In genomic region chr10:80663485-80664196, GRCm38 (mm10) we compare ENCODE assay signal across 8 mouse cellular contexts. TPM values are rescaled to one million over a fixed set of nuclear protein-coding genes. Genes with fewer than 3 reads are reported as not detected.
DNase-seq lines count a peak whose midpoint lies in the region; ATAC-seq and TF ChIP-seq lines count a peak whose summit lies in the region.

No protein-coding gene starts in this region.

- TF ChIP-seq EP300 in MEL (IDR thresholded peaks at IDR 0.05; ENCODE audit: low read depth in 1 of 2, low read length in 2 of 2), result no peak
- TF ChIP-seq EP300 in lung, postnatal 0 days (IDR thresholded peaks at IDR 0.05), result no peak

- no peaks in the 10 kb centered on the region; the same call in 1 of the 2 replicates for H3K79me2 ChIP-seq in MEL (ENCODE audit: control insufficient read depth, insufficient read depth, low read length, poor library complexity)

- H3K4me3 ChIP-seq in kidney, postnatal 0 days (replicated peaks; ENCODE audit: low read depth, low read length), result no peak overlapping the region
- H3K4me3 ChIP-seq in MEL (ENCODE audit: control insufficient read depth in 1 of 2, insufficient read depth in 1 of 2, low read depth in 2 of 2, low read length in 2 of 2), result no peak overlapping the region
- H3K4me3 ChIP-seq in embryonic facial prominence, embryonic 14.5 days (ENCODE audit: low read depth, low read length), result no peak overlapping the region
- no peak overlapping the region for H3K4me3 ChIP-seq in lung, postnatal 0 days (ENCODE audit: low read depth, low read length)

- TF ChIP-seq CTCF in kidney, postnatal 0 days (IDR thresholded peaks at IDR 0.05; ENCODE audit: low read depth), result no peak
- TF ChIP-seq CTCF in MEL (IDR thresholded peaks at IDR 0.05 in 2 of 3, conservative IDR thresholded peaks at IDR 0.05 in 1 of 3; ENCODE audit: control insufficient read depth in 1 of 3, insufficient read depth in 1 of 3, low read depth in 2 of 3, low read length in 3 of 3, poor library complexity in 1 of 3, severe bottlenecking in 1 of 3), result no peak
- no peak for TF ChIP-seq CTCF in lung, postnatal 0 days (IDR thresholded peaks at IDR 0.05)

- 0 out of 2 replicates have a peak overlapping the region, but pooled peaks have one; percentile 27 for H3K9ac ChIP-seq in kidney, postnatal 0 days (ENCODE audit: low read depth, low read length)
- peak overlapping the region; percentile 61 for H3K9ac ChIP-seq in MEL (ENCODE audit: control insufficient read depth, low read depth, low read length, poor library complexity, severe bottlenecking)
- no peak overlapping the region for H3K9ac ChIP-seq in embryonic facial prominence, embryonic 14.5 days (ENCODE audit: low read depth, low read length)
- no peak overlapping the region for H3K9ac ChIP-seq in lung, postnatal 0 days (replicated peaks; ENCODE audit: low read depth)

- WGBS in kidney, postnatal 0 days, result 31% methylated on average over 5 of the region's 5 CpGs
- WGBS in embryonic facial prominence, embryonic 14.5 days, result 46% methylated on average over 5 of the region's 5 CpGs
- WGBS in lung, postnatal 0 days, result 24% methylated on average over 5 of the region's 5 CpGs

- H3K27ac ChIP-seq in kidney, postnatal 0 days, result peak overlapping the region; percentile 93
- H3K27ac ChIP-seq in MEL (ENCODE audit: control insufficient read depth, low read depth, low read length), result peak overlapping the region; percentile 50
- H3K27ac ChIP-seq in embryonic facial prominence, embryonic 14.5 days (replicated peaks; ENCODE audit: low read depth, low read length), result peak overlapping the region; percentile 86
- peak overlapping the region; percentile 94 for H3K27ac ChIP-seq in lung, postnatal 0 days (ENCODE audit: low read length)

- no peak for TF ChIP-seq POLR2A in MEL (IDR thresholded peaks at IDR 0.05; ENCODE audit: control insufficient read depth in 1 of 2, insufficient read depth in 1 of 2, low read depth in 1 of 2, low read length in 2 of 2, poor library complexity in 1 of 2)

- H3K4me2 ChIP-seq in kidney, postnatal 0 days (ENCODE audit: low read length), result no peak overlapping the region
- H3K4me2 ChIP-seq in embryonic facial prominence, embryonic 14.5 days (ENCODE audit: low read depth, low read length), result no peak overlapping the region
- H3K4me2 ChIP-seq in lung, postnatal 0 days (replicated peaks; ENCODE audit: low read depth, low read length), result no peak overlapping the region

- H3K4me1 ChIP-seq in kidney, postnatal 0 days (replicated peaks; ENCODE audit: insufficient read depth, low read length), result peaks cover 42% of the 10 kb centered on the region
- H3K4me1 ChIP-seq in MEL (ENCODE audit: control insufficient read depth in 1 of 2, insufficient read depth in 2 of 2, low read length in 2 of 2), result peaks cover 5 to 26% of the 10 kb centered on the region in 2 experiments
- H3K4me1 ChIP-seq in embryonic facial prominence, embryonic 14.5 days (ENCODE audit: control insufficient read depth, insufficient read depth, low read length), result peaks cover 25% of the 10 kb centered on the region
- H3K4me1 ChIP-seq in lung, postnatal 0 days (ENCODE audit: insufficient read depth, low read depth, low read length), result peaks cover 23% of the 10 kb centered on the region; the same call in 1 of the 2 replicates

- no peak for ATAC-seq in kidney, postnatal 0 days (replicated peaks; ENCODE audit: low FRiP score, low read depth)
- ATAC-seq in embryonic facial prominence, embryonic 14.5 days (ENCODE audit: low read depth), result no peak
- no peak for ATAC-seq in lung, postnatal 0 days

- no peak for DNase-seq in kidney, postnatal 0 days (ENCODE audit: low spot score)
- DNase-seq in kidney, adult 11 months, result no peak
- DNase-seq in MEL (ENCODE audit: low read depth, low spot score), result peak; percentile 62
- DNase-seq in embryonic facial prominence, embryonic 14.5 days (ENCODE audit: low spot score), result peak; percentile 68
- peak; percentile 42 for DNase-seq in lung, postnatal 0 days (ENCODE audit: low spot score)
- DNase-seq in left cerebral cortex, adult 9 months (ENCODE audit: low spot score in 2 of 2), result no peak
- no peak for DNase-seq in right cerebral cortex, postnatal 36 days (ENCODE audit: low spot score in 2 of 2)
- DNase-seq in embryo, embryonic 11 days, result no peak

- TF ChIP-seq RAD21 in MEL (IDR thresholded peaks at IDR 0.05; ENCODE audit: low read depth, low read length), result no peak

- peaks cover 22% of the 10 kb centered on the region for H3K36me3 ChIP-seq in kidney, postnatal 0 days (ENCODE audit: insufficient read depth, low read length)
- H3K36me3 ChIP-seq in MEL (ENCODE audit: control insufficient read depth in 1 of 2, insufficient read depth in 2 of 2, low read length in 2 of 2), result peaks cover 0 to 14% of the 10 kb centered on the region in 2 experiments; a peak in 3 of 4 replicates
- peaks cover 29% of the 10 kb centered on the region for H3K36me3 ChIP-seq in embryonic facial prominence, embryonic 14.5 days (ENCODE audit: control insufficient read depth, insufficient read depth, low read length)
- peaks cover 22% of the 10 kb centered on the region for H3K36me3 ChIP-seq in lung, postnatal 0 days (ENCODE audit: insufficient read depth, low read length)

- no peaks in the 10 kb centered on the region for H3K27me3 ChIP-seq in kidney, postnatal 0 days (ENCODE audit: insufficient read depth, low read length)
- no peaks in the 10 kb centered on the region for H3K27me3 ChIP-seq in MEL (ENCODE audit: control insufficient read depth in 1 of 2, insufficient read depth in 2 of 2, low read length in 2 of 2)
- no peaks in the 10 kb centered on the region for H3K27me3 ChIP-seq in embryonic facial prominence, embryonic 14.5 days (replicated peaks; ENCODE audit: control insufficient read depth, insufficient read depth, low read length)
- no peaks in the 10 kb centered on the region for H3K27me3 ChIP-seq in lung, postnatal 0 days (replicated peaks; ENCODE audit: insufficient read depth, low read length)

- H3K9me3 ChIP-seq in kidney, postnatal 0 days (replicated peaks; ENCODE audit: low read length), result no peaks in the 10 kb centered on the region
- no peaks in the 10 kb centered on the region for H3K9me3 ChIP-seq in MEL (replicated peaks; ENCODE audit: insufficient read depth, low read length)
- H3K9me3 ChIP-seq in embryonic facial prominence, embryonic 14.5 days (ENCODE audit: control insufficient read depth, low read length), result no peaks in the 10 kb centered on the region
- no peaks in the 10 kb centered on the region for H3K9me3 ChIP-seq in lung, postnatal 0 days (ENCODE audit: low read length)

TF ChIP-seq in MEL, 35 proteins besides CTCF, POLR2A, EP300 and RAD21 (continues in another document):
- TF ChIP-seq JUND (IDR thresholded peaks at IDR 0.05; ENCODE audit: low read depth, low read length) (no peak), E2F4 (IDR thresholded peaks at IDR 0.05; ENCODE audit: borderline replicate concordance, low read depth, low read length) (no peak), ZMIZ1 (IDR thresholded peaks at IDR 0.05; ENCODE audit: low read depth, low read length) (no peak), SIN3A (IDR thresholded peaks at IDR 0.05; ENCODE audit: low read length) (no peak), RCOR1 (IDR thresholded peaks at IDR 0.05; ENCODE audit: low read depth, low read length) (no peak), MXI1 (IDR thresholded peaks at IDR 0.05; ENCODE audit: low read depth, low read length) (peak; percentile 83; the same call in 1 of the 2 replicates), MAFK (IDR thresholded peaks at IDR 0.05; ENCODE audit: borderline replicate concordance, low read depth, low read length) (no peak)

RNA-seq across cellular contexts. Expression of gene Btbd2, which starts 6.8 kb away (rescaled TPM):
- 62.7 and 64.5 TPM in 2 replicates for polyA plus RNA-seq in kidney, postnatal 0 days (2015; fragmentation: Nextera tagmentation; extraction: Ambion mirVana)
- 35.4 and 43.1 TPM in 2 replicates for total RNA-seq in MEL (2012; rRNA removed)
- polyA plus RNA-seq in MEL (2012; ENCODE audit: insufficient read depth in 1 of 2, insufficient read length in 2 of 2, low read depth in 1 of 2, low replicate concordance in 2 of 2, missing spikeins in 1 of 2), result 10 to 100 TPM in 1 of 2 experiments, not detected in 1; 81.8 TPM
- 71.6 and 81.2 TPM in 2 replicates for polyA plus RNA-seq in embryonic facial prominence, embryonic 14.5 days (2014; fragmentation: Nextera tagmentation; extraction: Ambion mirVana)
- 41.7 and 42.9 TPM in 2 replicates for polyA plus RNA-seq in lung, postnatal 0 days (2015; fragmentation: Nextera tagmentation; extraction: Ambion mirVana)

RNA-seq across cellular contexts. Expression of gene Mknk2, which starts 14.3 kb away (rescaled TPM):
- polyA plus RNA-seq in kidney, postnatal 0 days (2015; fragmentation: Nextera tagmentation; extraction: Ambion mirVana), result 75.8 and 85.5 TPM in 2 replicates
- total RNA-seq in MEL (2012; rRNA removed), result 68.6 and 87.1 TPM in 2 replicates
- 100 to 1,000 TPM in 1 of 2 experiments, 10 to 100 TPM in 1; 47.4 to 184 TPM for polyA plus RNA-seq in MEL (2012; ENCODE audit: insufficient read depth in 1 of 2, insufficient read length in 2 of 2, low read depth in 1 of 2, low replicate concordance in 2 of 2, missing spikeins in 1 of 2)
- 84.6 and 86.7 TPM in 2 replicates for polyA plus RNA-seq in embryonic facial prominence, embryonic 14.5 days (2014; fragmentation: Nextera tagmentation; extraction: Ambion mirVana)
- 92.2 and 103 TPM in 2 replicates for polyA plus RNA-seq in lung, postnatal 0 days (2015; fragmentation: Nextera tagmentation; extraction: Ambion mirVana)

RNA-seq across cellular contexts. Expression of gene Mob3a, which starts 38.1 kb away (rescaled TPM):
- polyA plus RNA-seq in kidney, postnatal 0 days (2015; fragmentation: Nextera tagmentation; extraction: Ambion mirVana), result 22.3 and 26.7 TPM in 2 replicates
- total RNA-seq in MEL (2012; rRNA removed), result 38.3 and 38.7 TPM in 2 replicates
- 10 to 100 TPM in 1 of 2 experiments, not detected in 1; 63.4 TPM for polyA plus RNA-seq in MEL (2012; ENCODE audit: insufficient read depth in 1 of 2, insufficient read length in 2 of 2, low read depth in 1 of 2, low replicate concordance in 2 of 2, missing spikeins in 1 of 2)
- 31.2 and 37.0 TPM in 2 replicates for polyA plus RNA-seq in embryonic facial prominence, embryonic 14.5 days (2014; fragmentation: Nextera tagmentation; extraction: Ambion mirVana)
- polyA plus RNA-seq in lung, postnatal 0 days (2015; fragmentation: Nextera tagmentation; extraction: Ambion mirVana), result 32.6 and 37.0 TPM in 2 replicates

RNA-seq across cellular contexts. Expression of gene Izumo4, which starts 38.3 kb away (rescaled TPM):
- polyA plus RNA-seq in kidney, postnatal 0 days (2015; fragmentation: Nextera tagmentation; extraction: Ambion mirVana), result 22.4 and 24.5 TPM in 2 replicates
- total RNA-seq in MEL (2012; rRNA removed), result 1.0 and 1.5 TPM in 2 replicates
- polyA plus RNA-seq in MEL (2012; ENCODE audit: insufficient read depth in 1 of 2, insufficient read length in 2 of 2, low read depth in 1 of 2, low replicate concordance in 2 of 2, missing spikeins in 1 of 2), result 1 to 10 TPM in 1 of 2 experiments, not detected in 1; 3.8 TPM
- 10.3 and 14.4 TPM in 2 replicates for polyA plus RNA-seq in embryonic facial prominence, embryonic 14.5 days (2014; fragmentation: Nextera tagmentation; extraction: Ambion mirVana)
- 28.7 and 28.8 TPM in 2 replicates for polyA plus RNA-seq in lung, postnatal 0 days (2015; fragmentation: Nextera tagmentation; extraction: Ambion mirVana)

RNA-seq across cellular contexts. Expression of gene Csnk1g2, which starts 41.0 kb away (rescaled TPM):
- 137 and 139 TPM in 2 replicates for polyA plus RNA-seq in kidney, postnatal 0 days (2015; fragmentation: Nextera tagmentation; extraction: Ambion mirVana)
- total RNA-seq in MEL (2012; rRNA removed), result 125 and 132 TPM in 2 replicates
- polyA plus RNA-seq in MEL (2012; ENCODE audit: insufficient read depth in 1 of 2, insufficient read length in 2 of 2, low read depth in 1 of 2, low replicate concordance in 2 of 2, missing spikeins in 1 of 2), result 100 to 1,000 TPM in 1 of 2 experiments, not detected in 1; 231 TPM
- polyA plus RNA-seq in embryonic facial prominence, embryonic 14.5 days (2014; fragmentation: Nextera tagmentation; extraction: Ambion mirVana), result 104 and 125 TPM in 2 replicates
- polyA plus RNA-seq in lung, postnatal 0 days (2015; fragmentation: Nextera tagmentation; extraction: Ambion mirVana), result 97.7 and 111 TPM in 2 replicates

Comparison
In these comparisons a context has a peak if more than half of its experiments do, and no peak if none do; other contexts are left out.
1. DNase-seq: peak in MEL (single experiment), embryonic facial prominence, embryonic 14.5 days (single experiment) and lung, postnatal 0 days (single experiment); none in kidney, postnatal 0 days (single experiment), kidney, adult 11 months (single experiment), left cerebral cortex, adult 9 months (0 of 2), right cerebral cortex, postnatal 36 days (0 of 2) and embryo, embryonic 11 days (single experiment).
2. H3K9ac ChIP-seq: peak in kidney, postnatal 0 days (single experiment) and MEL (single experiment); none in embryonic facial prominence, embryonic 14.5 days (single experiment) and lung, postnatal 0 days (single experiment).
3. Peak in every context shown above with its lines, with median percentiles within 50 percentile points of each other: H3K27ac ChIP-seq.